ENCODE assay signal across 13 mouse cellular contexts in the genomic region with DNA sequence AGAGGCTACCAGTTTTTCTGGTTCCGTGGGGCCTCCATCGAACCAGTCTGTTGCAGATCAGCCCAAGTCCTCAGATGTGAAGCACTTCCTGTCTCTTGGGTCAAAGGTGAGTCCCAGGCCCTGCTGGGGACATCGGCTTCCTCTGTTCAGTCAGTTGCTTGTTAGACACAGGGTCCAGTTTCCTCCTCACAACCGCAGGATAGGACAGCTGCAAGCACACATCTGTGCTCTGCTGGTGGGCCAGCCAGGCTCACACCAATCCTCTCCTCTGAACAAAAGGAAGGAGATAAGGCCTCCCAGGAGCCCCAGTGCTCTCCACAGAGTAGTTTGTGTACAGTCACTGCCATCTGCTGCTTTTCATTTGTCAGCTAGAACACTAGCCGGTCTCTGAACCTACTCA. TPM values are rescaled to one million over a fixed set of nuclear protein-coding genes. Genes with fewer than 3 reads are reported as not detected.
DNase-seq lines count a peak whose midpoint lies in the region; ATAC-seq and TF ChIP-seq lines count a peak whose summit lies in the region.
"Had no signal": no experiment of that assay in that cellular context is flagged by ENCODE, and none has a peak within 500 bp of the region (broad histone marks: within the 10 kb centered on the region; RNA-seq: fewer than 3 reads in every experiment).

No protein-coding gene starts in this region.

- no peak for TF ChIP-seq EP300 in lung, postnatal 0 days (IDR thresholded peaks at IDR 0.05)

- peak; percentile 24; the same call in 1 of the 2 replicates for ATAC-seq in lung, embryonic 14.5 days (ENCODE audit: insufficient read depth)
- no peak for ATAC-seq in lung, postnatal 0 days
- ATAC-seq in liver, embryonic 12.5 days, result no peak
- no peak for ATAC-seq in midbrain, embryonic 13.5 days
- ATAC-seq in hindbrain, embryonic 14.5 days (ENCODE audit: low FRiP score), result no peak

- no peak overlapping the region for H3K4me3 ChIP-seq in lung, embryonic 14.5 days (ENCODE audit: low read depth, low read length)
- no peak overlapping the region for H3K4me3 ChIP-seq in lung, postnatal 0 days (ENCODE audit: low read depth, low read length)
- H3K4me3 ChIP-seq in liver, embryonic 12.5 days, result no peak overlapping the region
- H3K4me3 ChIP-seq in midbrain, embryonic 13.5 days (replicated peaks), result no peak overlapping the region
- H3K4me3 ChIP-seq in hindbrain, embryonic 14.5 days (replicated peaks; ENCODE audit: low read length), result no peak overlapping the region
- H3K4me3 ChIP-seq: embryonic facial prominence, embryonic 15.5 days; layer of hippocampus, adult 2 months; lung, embryonic 15.5 days; stomach, embryonic 15.5 days had no signal

- H3K4me2 ChIP-seq in lung, embryonic 14.5 days, result no peak overlapping the region
- H3K4me2 ChIP-seq in lung, postnatal 0 days (replicated peaks; ENCODE audit: low read depth, low read length), result no peak overlapping the region
- 0 out of 2 replicates have a peak overlapping the region, but pooled peaks have one; percentile 6 for H3K4me2 ChIP-seq in liver, embryonic 12.5 days
- no peak overlapping the region for H3K4me2 ChIP-seq in midbrain, embryonic 13.5 days (replicated peaks)
- H3K4me2 ChIP-seq in hindbrain, embryonic 14.5 days (replicated peaks), result no peak overlapping the region
- H3K4me2 ChIP-seq: embryonic facial prominence, embryonic 15.5 days; lung, embryonic 15.5 days; stomach, embryonic 15.5 days had no signal

- H3K4me1 ChIP-seq in lung, embryonic 14.5 days (ENCODE audit: insufficient read depth), result no peaks in the 10 kb centered on the region
- peaks cover 8% of the 10 kb centered on the region; the same call in 1 of the 2 replicates for H3K4me1 ChIP-seq in lung, postnatal 0 days (ENCODE audit: insufficient read depth, low read depth, low read length)
- peaks cover 39% of the 10 kb centered on the region for H3K4me1 ChIP-seq in liver, embryonic 12.5 days
- H3K4me1 ChIP-seq in midbrain, embryonic 13.5 days (replicated peaks), result no peaks in the 10 kb centered on the region
- no peaks in the 10 kb centered on the region for H3K4me1 ChIP-seq in hindbrain, embryonic 14.5 days (replicated peaks; ENCODE audit: control insufficient read depth, insufficient read depth, low read length)

- no peak overlapping the region for H3K9ac ChIP-seq in lung, embryonic 14.5 days
- H3K9ac ChIP-seq in lung, postnatal 0 days (replicated peaks; ENCODE audit: low read depth), result no peak overlapping the region
- no peak overlapping the region for H3K9ac ChIP-seq in liver, embryonic 12.5 days
- no peak overlapping the region for H3K9ac ChIP-seq in midbrain, embryonic 13.5 days (replicated peaks)
- no peak overlapping the region for H3K9ac ChIP-seq in hindbrain, embryonic 14.5 days
- H3K9ac ChIP-seq: embryonic facial prominence, embryonic 15.5 days; lung, embryonic 15.5 days; stomach, embryonic 15.5 days had no signal

- no peaks in the 10 kb centered on the region for H3K27me3 ChIP-seq in lung, embryonic 14.5 days (ENCODE audit: insufficient read depth, low read length)
- H3K27me3 ChIP-seq in lung, postnatal 0 days (replicated peaks; ENCODE audit: insufficient read depth, low read length), result no peaks in the 10 kb centered on the region
- H3K27me3 ChIP-seq in liver, embryonic 12.5 days (replicated peaks), result no peaks in the 10 kb centered on the region
- no peaks in the 10 kb centered on the region for H3K27me3 ChIP-seq in midbrain, embryonic 13.5 days
- H3K27me3 ChIP-seq in hindbrain, embryonic 14.5 days (ENCODE audit: control insufficient read depth, insufficient read depth, low read length), result no peaks in the 10 kb centered on the region
- H3K27me3 ChIP-seq: embryonic facial prominence, embryonic 15.5 days; lung, embryonic 15.5 days; stomach, embryonic 15.5 days had no signal

- TF ChIP-seq CTCF in lung, embryonic 14.5 days (IDR thresholded peaks at IDR 0.05; ENCODE audit: low read depth), result no peak
- TF ChIP-seq CTCF in lung, postnatal 0 days (IDR thresholded peaks at IDR 0.05), result no peak

- H3K36me3 ChIP-seq in lung, embryonic 14.5 days (ENCODE audit: insufficient read depth), result no peaks in the 10 kb centered on the region
- H3K36me3 ChIP-seq in lung, postnatal 0 days (ENCODE audit: insufficient read depth, low read length), result no peaks in the 10 kb centered on the region
- H3K36me3 ChIP-seq in liver, embryonic 12.5 days, result no peaks in the 10 kb centered on the region
- no peaks in the 10 kb centered on the region for H3K36me3 ChIP-seq in midbrain, embryonic 13.5 days
- H3K36me3 ChIP-seq in hindbrain, embryonic 14.5 days (replicated peaks; ENCODE audit: control insufficient read depth, insufficient read depth), result no peaks in the 10 kb centered on the region
- H3K36me3 ChIP-seq: embryonic facial prominence, embryonic 15.5 days; lung, embryonic 15.5 days; stomach, embryonic 15.5 days had no signal

- WGBS in lung, embryonic 14.5 days, result 30% methylated on average over 5 of the region's 5 CpGs
- WGBS in lung, postnatal 0 days, result 36% methylated on average over 5 of the region's 5 CpGs
- 12% methylated on average over 5 of the region's 5 CpGs for WGBS in liver, embryonic 12.5 days (ENCODE audit: insufficient replicate concordance)
- WGBS in midbrain, embryonic 13.5 days, result 80% methylated on average over 5 of the region's 5 CpGs
- WGBS in hindbrain, embryonic 14.5 days, result 64% methylated on average over 5 of the region's 5 CpGs

- DNase-seq in lung, embryonic 14.5 days, result no peak
- DNase-seq in lung, postnatal 0 days (ENCODE audit: low spot score), result no peak
- peak; percentile 5 for DNase-seq in embryo, embryonic 11 days
- peak; percentile 40 to 45 for DNase-seq in thymus, postnatal 10 days (ENCODE audit: low spot score in 2 of 2)
- no peak for DNase-seq in MN1 (ENCODE audit: low spot score)
- DNase-seq in hindbrain, embryonic 14.5 days (ENCODE audit: low spot score), result no peak
- DNase-seq: gastrocnemius, postnatal 25 days had no signal

- H3K9me3 ChIP-seq in lung, embryonic 14.5 days (ENCODE audit: low read depth, low read length), result no peaks in the 10 kb centered on the region
- no peaks in the 10 kb centered on the region for H3K9me3 ChIP-seq in lung, postnatal 0 days (ENCODE audit: low read length)
- H3K9me3 ChIP-seq in liver, embryonic 12.5 days (replicated peaks), result no peaks in the 10 kb centered on the region
- H3K9me3 ChIP-seq in midbrain, embryonic 13.5 days, result no peaks in the 10 kb centered on the region
- H3K9me3 ChIP-seq in hindbrain, embryonic 14.5 days (ENCODE audit: control insufficient read depth, low read length), result no peaks in the 10 kb centered on the region
- H3K9me3 ChIP-seq: embryonic facial prominence, embryonic 15.5 days; lung, embryonic 15.5 days; stomach, embryonic 15.5 days had no signal

- H3K27ac ChIP-seq in lung, embryonic 14.5 days (ENCODE audit: low read depth), result no peak overlapping the region
- no peak overlapping the region for H3K27ac ChIP-seq in lung, postnatal 0 days (ENCODE audit: low read length)
- H3K27ac ChIP-seq in liver, embryonic 12.5 days, result peak overlapping the region; percentile 50; the same call in 1 of the 2 replicates
- no peak overlapping the region for H3K27ac ChIP-seq in midbrain, embryonic 13.5 days
- H3K27ac ChIP-seq in hindbrain, embryonic 14.5 days, result no peak overlapping the region
- H3K27ac ChIP-seq: embryonic facial prominence, embryonic 15.5 days; layer of hippocampus, adult 2 months; lung, embryonic 15.5 days; stomach, embryonic 15.5 days had no signal

RNA-seq across cellular contexts. Expression of gene 2610301B20Rik, which starts 44.8 kb away (rescaled TPM):
- polyA plus RNA-seq in lung, embryonic 14.5 days (2014; fragmentation: Nextera tagmentation; extraction: Ambion mirVana), result 27.9 and 29.3 TPM in 2 replicates
- polyA plus RNA-seq in lung, postnatal 0 days (2015; fragmentation: Nextera tagmentation; extraction: Ambion mirVana), result 25.8 and 28.3 TPM in 2 replicates
- 15.0 and 15.8 TPM in 2 replicates for polyA plus RNA-seq in liver, embryonic 12.5 days (2016; fragmentation: Nextera tagmentation; extraction: Ambion mirVana)
- polyA plus RNA-seq in midbrain, embryonic 13.5 days (2015; fragmentation: Nextera tagmentation; extraction: Ambion mirVana), result 49.7 and 51.4 TPM in 2 replicates
- 44.0 and 51.2 TPM in 2 replicates for polyA plus RNA-seq in hindbrain, embryonic 14.5 days (2014; fragmentation: Nextera tagmentation; extraction: Ambion mirVana)

Comparison
In these comparisons a context has a peak if more than half of its experiments do, and no peak if none do; other contexts are left out.
1. DNase-seq: peak in embryo, embryonic 11 days (single experiment) and thymus, postnatal 10 days (2 of 2); none in lung, embryonic 14.5 days (single experiment), lung, postnatal 0 days (single experiment), MN1 (single experiment) and hindbrain, embryonic 14.5 days (single experiment).